Mouse (Mus musculus) myocyte (in vitro differentiated cells): ENCODE data around the gene Clasp1. TPM values are rescaled to one million over a fixed set of nuclear protein-coding genes. Genes with fewer than 3 reads are reported as not detected.
A peak's percentile ranks its signal among the peaks of the same experiment; 100 is the strongest.

ENCODE experiments used
- H3K27me3 ChIP-seq: one replicate; pipeline ENCODE4 v1.6.1; 2011; ENCODE audit not compliant: control insufficient read depth, insufficient read depth, insufficient read length
- H3K36me3 ChIP-seq: one replicate; pipeline ENCODE4 v1.6.1; 2011; ENCODE audit not compliant: control insufficient read depth, insufficient read depth
- H3K4me2 ChIP-seq: one replicate; pipeline ENCODE4 v1.6.1; 2011; ENCODE audit warnings: low read depth, control low read depth
- H3K4me3 ChIP-seq: one replicate; pipeline ENCODE4 v1.5.1; 2011; ENCODE audit warnings: mild to moderate bottlenecking, control low read depth, moderate library complexity
- H3K79me2 ChIP-seq: one replicate; pipeline ENCODE4 v1.6.1; 2011; ENCODE audit not compliant: control insufficient read depth, insufficient read depth
- H3ac ChIP-seq: one replicate; pipeline ENCODE4 v1.6.1; 2011; ENCODE audit not compliant: control insufficient read depth, insufficient read length
- CEBPB ChIP-seq: IDR thresholded peaks from 2 replicates; pipeline ENCODE4 v1.6.1; 2011; ENCODE audit warnings: mild to moderate bottlenecking, moderate library complexity; ENCODE audit not compliant: poor library complexity, insufficient read depth, severe bottlenecking
- E2F4 ChIP-seq: IDR thresholded peaks from one replicate; pipeline ENCODE4 v1.6.1; 2011; ENCODE audit warnings: mild to moderate bottlenecking, control low read depth, moderate library complexity; ENCODE audit not compliant: insufficient read depth
- MAX ChIP-seq: IDR thresholded peaks from one replicate; pipeline ENCODE4 v1.6.1; 2011; ENCODE audit warnings: low read depth, mild to moderate bottlenecking, control low read depth
- MYOD1 ChIP-seq, 3 experiments: IDR thresholded peaks; one replicate each; pipeline ENCODE4 v1.6.1; 2011; ENCODE audit warnings: control low read depth in 2 of 3, low read depth in 2 of 3, mild to moderate bottlenecking in 2 of 3, moderate library complexity in 1 of 3; ENCODE audit not compliant: insufficient read length in 2 of 3, control insufficient read depth in 1 of 3
- MYOG ChIP-seq, 3 experiments: IDR thresholded peaks; one replicate each; pipeline ENCODE4 v1.6.1; 2011; ENCODE audit warnings: control low read depth in 2 of 3, low read depth in 2 of 3, mild to moderate bottlenecking in 2 of 3; ENCODE audit not compliant: insufficient read length in 2 of 3, control insufficient read depth in 1 of 3, insufficient read depth in 1 of 3
- POLR2A ChIP-seq: IDR thresholded peaks from one replicate; pipeline ENCODE4 v1.6.1; 2011; ENCODE audit warnings: low read depth, mild to moderate bottlenecking, control low read depth, moderate library complexity; ENCODE audit not compliant: insufficient read length
- POLR2AphosphoS2 ChIP-seq: IDR thresholded peaks from one replicate; pipeline ENCODE4 v1.6.1; 2011; ENCODE audit warnings: low read depth, control low read depth; ENCODE audit not compliant: insufficient read length
- REST ChIP-seq: IDR thresholded peaks from one replicate; pipeline ENCODE4 v1.6.1; 2011; ENCODE audit warnings: mild to moderate bottlenecking, control low read depth, moderate library complexity; ENCODE audit not compliant: insufficient read depth, insufficient read length
- SRF ChIP-seq: IDR thresholded peaks from one replicate; pipeline ENCODE4 v1.6.1; 2011; ENCODE audit warnings: low read depth; ENCODE audit not compliant: control insufficient read depth, insufficient read length
- TCF12 ChIP-seq: IDR thresholded peaks from one replicate; pipeline ENCODE4 v1.6.1; 2011; ENCODE audit warnings: mild to moderate bottlenecking, control low read depth; ENCODE audit not compliant: poor library complexity, insufficient read depth, severe bottlenecking
- TCF3 ChIP-seq: IDR thresholded peaks from one replicate; pipeline ENCODE4 v1.6.1; 2011; ENCODE audit warnings: low read depth, control low read depth; ENCODE audit not compliant: insufficient read length
- USF1 ChIP-seq: IDR thresholded peaks from one replicate; pipeline ENCODE4 v1.6.1; 2011; ENCODE audit warnings: low read depth, mild to moderate bottlenecking, control low read depth, moderate library complexity
- polyA plus RNA-seq: library from polyadenylated mRNA; unstranded; fragments of >200 nt; fragmentation: generic; extraction: Trizol; gene quantifications from one replicate; pipeline ENCODE4 v1.2.1, GENCODE M21; 2012; ENCODE audit warnings: missing spikeins

The Clasp1 gene
- polyA plus RNA-seq, 1 experiment = 31.1 TPM

DNA sequence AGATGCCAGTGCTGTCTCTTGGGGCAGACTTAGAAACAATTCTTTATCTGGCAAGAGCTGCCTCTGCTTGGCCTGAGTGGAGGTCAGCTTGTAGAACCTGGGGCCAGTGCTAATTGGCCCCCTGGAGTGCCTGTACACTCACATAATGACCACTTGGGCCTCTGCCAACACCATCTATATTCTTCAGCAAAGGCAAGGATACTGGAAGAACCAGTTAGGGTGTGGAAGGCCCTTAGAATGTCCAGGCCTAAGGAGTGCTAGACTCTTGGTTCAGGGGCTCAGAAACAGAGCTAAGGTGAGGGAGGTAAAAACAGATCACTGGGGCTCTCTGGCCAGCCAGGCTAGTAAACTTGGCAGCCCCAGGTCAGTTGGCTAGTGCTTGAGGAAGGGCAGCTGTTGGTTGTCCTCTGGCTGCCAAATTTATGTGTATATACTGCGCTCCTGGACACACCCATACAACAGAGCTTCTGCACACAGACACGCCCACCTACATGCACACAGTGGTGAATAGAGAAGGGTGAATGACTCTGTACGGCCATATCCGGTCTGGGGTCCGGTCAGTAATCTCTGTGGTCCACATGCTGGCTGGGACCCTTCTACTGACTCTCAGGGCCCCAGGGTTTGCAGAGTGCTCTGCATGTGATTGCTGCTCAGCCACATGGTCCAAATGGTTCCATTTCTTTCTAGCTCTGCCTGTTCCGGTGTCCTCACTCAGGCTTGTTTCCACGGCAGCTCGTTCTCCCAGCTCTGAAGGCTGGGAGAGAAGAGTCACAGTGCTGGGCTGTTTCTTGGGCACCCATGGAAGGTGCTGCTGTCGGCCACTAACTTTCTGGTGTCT is 261.3 kb downstream of the Clasp1 start:
- Histone ChIP-seq H3K36me3 (no peaks in the 10 kb centered on the region), H3K4me2 (peak overlapping the region; percentile 42), H3K27me3 (no peaks in the 10 kb centered on the region), H3K79me2 (no peaks in the 10 kb centered on the region), H3K4me3 (no peak overlapping the region), H3ac (no peak overlapping the region)
- TF ChIP-seq TCF12 (no peak), POLR2AphosphoS2 (no peak), E2F4 (no peak), SRF (no peak), MYOG (IDR thresholded peaks at IDR 0.05; ENCODE audit: control insufficient read depth in 1 of 3, insufficient read depth in 1 of 3, insufficient read length in 2 of 3, low read depth in 2 of 3) (no peak), TCF3 (no peak), POLR2A (no peak), USF1 (no peak), CEBPB (no peak), MYOD1 (IDR thresholded peaks at IDR 0.05; ENCODE audit: control insufficient read depth in 1 of 3, insufficient read length in 2 of 3, low read depth in 2 of 3) (no peak), REST (no peak), MAX (no peak)

GRCm38 (mm10) chr1:118650771-118651080 is 261.9 kb downstream of the Clasp1 start:
- H3K79me2 ChIP-seq = no peaks in the 10 kb centered on the region
- no peak for TF ChIP-seq E2F4
- no peak for TF ChIP-seq MYOG (IDR thresholded peaks at IDR 0.05; ENCODE audit: control insufficient read depth in 1 of 3, insufficient read depth in 1 of 3, insufficient read length in 2 of 3, low read depth in 2 of 3)
- no peak for TF ChIP-seq TCF3
- no peak for TF ChIP-seq MYOD1 (IDR thresholded peaks at IDR 0.05; ENCODE audit: control insufficient read depth in 1 of 3, insufficient read length in 2 of 3, low read depth in 2 of 3)
- no peak for TF ChIP-seq CEBPB
- no peak for TF ChIP-seq USF1
- TF ChIP-seq SRF = no peak
- H3K36me3 ChIP-seq = no peaks in the 10 kb centered on the region
- H3K4me2 ChIP-seq = no peak overlapping the region
- H3K4me3 ChIP-seq = no peak overlapping the region
- no peaks in the 10 kb centered on the region for H3K27me3 ChIP-seq
- H3ac ChIP-seq = no peak overlapping the region

DNA sequence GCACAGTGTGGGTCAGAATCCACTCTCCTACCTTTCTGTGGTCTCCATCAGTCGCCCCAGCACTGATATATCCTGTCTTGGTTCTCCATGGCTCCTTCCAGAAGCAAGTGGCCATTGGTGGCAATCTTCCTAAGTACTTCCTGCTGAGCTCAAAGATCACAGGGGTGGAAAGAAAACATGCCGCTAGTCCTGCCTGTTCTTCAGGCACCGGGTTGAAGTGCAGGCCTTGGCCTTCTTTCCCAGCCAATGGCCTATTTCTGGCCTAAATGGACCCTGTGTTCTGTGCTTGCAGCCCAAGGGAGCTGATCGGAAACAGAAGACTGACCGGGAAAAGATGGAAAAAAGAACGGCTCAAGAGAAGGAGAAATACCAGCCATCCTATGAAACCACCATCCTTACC is 269.9 kb downstream of the Clasp1 start:
- H3K4me2 ChIP-seq = peak overlapping the region; percentile 34
- no peaks in the 10 kb centered on the region for H3K36me3 ChIP-seq
- no peaks in the 10 kb centered on the region for H3K79me2 ChIP-seq
- H3K27me3 ChIP-seq = no peaks in the 10 kb centered on the region
- H3K4me3 ChIP-seq = peak overlapping the region; percentile 7
- peak; percentile 6 for TF ChIP-seq POLR2A
- no peak for TF ChIP-seq TCF12
- no peak for TF ChIP-seq E2F4
- no peak overlapping the region for H3ac ChIP-seq

- H3K27me3 ChIP-seq = no peaks in the 10 kb centered on the region
- no peak overlapping the region for H3ac ChIP-seq
- H3K4me3 ChIP-seq = no peak overlapping the region
- no peak overlapping the region for H3K4me2 ChIP-seq
- no peaks in the 10 kb centered on the region for H3K36me3 ChIP-seq
- no peak for TF ChIP-seq CEBPB
- no peak for TF ChIP-seq TCF12
- TF ChIP-seq MYOD1 (IDR thresholded peaks at IDR 0.05; ENCODE audit: control insufficient read depth in 1 of 3, insufficient read length in 2 of 3, low read depth in 2 of 3) = no peak
- TF ChIP-seq MYOG (IDR thresholded peaks at IDR 0.05; ENCODE audit: control insufficient read depth in 1 of 3, insufficient read depth in 1 of 3, insufficient read length in 2 of 3, low read depth in 2 of 3) = no peak
- TF ChIP-seq TCF3 = no peak
- no peak for TF ChIP-seq USF1
- no peaks in the 10 kb centered on the region for H3K79me2 ChIP-seq
These were observed 272.1 kb downstream of the Clasp1 start for GRCm38 (mm10) chr1:118660880-118661465.

Other genes starting within 250 kb of the Clasp1 start
- not detected for gene Gm29106, start 212.5 kb upstream of the Clasp1 start, polyA plus RNA-seq
- gene Tsn, start 77.3 kb upstream of the Clasp1 start, polyA plus RNA-seq = 92.8 TPM
- gene Nifk, start 67.2 kb upstream of the Clasp1 start, polyA plus RNA-seq = 27.0 TPM
- gene Tfcp2l1, start 238.9 kb downstream of the Clasp1 start, polyA plus RNA-seq = 1.2 TPM